Mouse (Mus musculus) T-helper 1 cell (primary cell): ENCODE measurements at regions not wholly inside any gene's neighbourhood (a gene's known extent, or its start where the extent isn't known, plus 50 kb on each side); places are given as distances from the start of the nearest gene placed in this dataset.

Experiments used
- in situ Hi-C: fragments of 300-600 bp; cut with MboI, MseI; formaldehyde crosslinking; loops from one replicate; pipeline ENCODE4 v1.15.1; 2025; ENCODE audit warnings: high pct_unique_total_duplicates

- in situ Hi-C loops = no loop called here
Observed at GRCm38 (mm10) chr10:91314441-91314840, 133.3 kb upstream of the Tmpo start.

DNA sequence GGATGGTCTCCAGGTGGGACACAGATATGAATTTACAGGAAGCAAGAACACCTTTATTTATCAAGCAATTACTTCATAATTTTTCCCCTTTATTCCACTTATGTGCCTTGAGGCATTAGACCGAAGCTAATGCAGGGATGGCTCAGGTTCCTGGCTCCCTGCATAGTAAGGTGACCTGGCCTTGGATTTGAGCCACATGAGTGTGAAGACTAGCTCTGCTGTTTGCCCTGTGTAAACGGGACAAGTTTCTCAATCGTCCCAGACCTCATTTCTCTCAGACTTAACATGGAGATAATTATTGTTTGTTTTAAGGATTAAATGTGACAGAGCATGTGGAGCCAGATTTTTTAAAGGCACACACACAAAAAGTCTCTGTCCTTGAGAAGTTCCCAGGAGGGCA is 132.2 kb upstream of the Tmpo start:
- in situ Hi-C loops = no loop called here

- in situ Hi-C loops = no loop called here
Observed at GRCm38 (mm10) chr10:91312913-91313312, 131.8 kb upstream of the Tmpo start.

- in situ Hi-C loops = no loop called here
Observed at GRCm38 (mm10) chr10:91300067-91300466, 119.0 kb upstream of the Tmpo start.

GRCm38 (mm10) chr10:91297792-91298460 is 116.8 kb upstream of the Tmpo start:
- in situ Hi-C loops = no loop called here

DNA sequence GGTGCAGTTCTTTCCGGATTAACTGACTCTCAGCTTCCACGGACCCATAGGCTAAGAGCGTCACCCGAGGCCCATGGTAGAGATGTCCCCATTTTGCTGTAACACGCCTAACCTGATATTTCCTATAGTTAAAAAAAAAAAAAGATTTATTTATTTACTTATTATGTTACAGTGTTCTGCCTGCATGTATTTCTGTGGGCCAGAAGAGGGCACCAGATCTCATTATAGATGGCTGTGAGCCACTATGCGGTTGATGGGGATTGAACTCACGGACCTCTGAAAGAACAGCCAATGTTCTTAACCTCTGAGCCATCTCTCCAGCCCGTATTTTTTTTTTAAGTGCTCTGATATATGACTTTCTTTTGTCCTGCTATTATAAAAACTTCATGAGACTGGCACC is 114.2 kb upstream of the Tmpo start:
- in situ Hi-C loops = no loop called here

DNA sequence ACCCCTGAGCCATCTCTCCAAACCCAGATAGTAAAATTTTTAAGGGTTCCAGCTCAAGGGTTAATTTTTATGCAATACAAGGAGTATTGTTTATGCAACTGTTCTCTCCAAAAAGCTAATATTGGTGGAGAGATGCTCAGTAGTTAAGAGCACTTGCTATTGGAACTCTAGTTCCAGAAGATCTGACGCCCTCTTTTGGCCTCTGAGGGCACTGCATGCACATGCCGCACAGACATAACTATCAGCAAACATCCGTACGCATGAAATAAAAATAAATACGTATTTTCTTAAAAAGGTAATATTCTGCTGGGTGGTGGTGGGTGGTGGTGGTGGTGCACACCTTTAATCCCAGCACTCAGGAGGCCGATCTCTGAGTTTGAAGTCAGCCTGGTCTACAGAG is 112.1 kb upstream of the Tmpo start:
- in situ Hi-C loops = no loop called here

DNA sequence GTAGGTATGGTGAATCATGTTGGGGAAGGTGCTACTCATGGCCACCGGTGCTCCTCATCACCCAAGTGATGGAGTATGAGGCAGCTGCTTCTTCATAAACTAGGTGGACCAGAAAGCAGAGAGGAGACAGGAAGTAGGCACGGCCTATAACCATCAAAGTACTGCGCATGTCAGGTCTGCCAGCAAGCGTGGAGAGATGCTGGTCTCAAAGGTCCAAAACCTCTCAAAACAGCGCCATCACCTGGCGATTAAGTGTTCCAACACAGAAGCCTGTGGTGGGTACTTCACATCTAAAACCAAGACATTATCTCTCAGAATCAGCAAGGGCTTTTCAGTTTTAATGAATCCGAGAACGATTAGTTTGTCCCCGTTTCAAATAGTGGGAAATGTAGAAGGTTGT is 103.1 kb upstream of the Tmpo start:
- in situ Hi-C loops = no loop called here

DNA sequence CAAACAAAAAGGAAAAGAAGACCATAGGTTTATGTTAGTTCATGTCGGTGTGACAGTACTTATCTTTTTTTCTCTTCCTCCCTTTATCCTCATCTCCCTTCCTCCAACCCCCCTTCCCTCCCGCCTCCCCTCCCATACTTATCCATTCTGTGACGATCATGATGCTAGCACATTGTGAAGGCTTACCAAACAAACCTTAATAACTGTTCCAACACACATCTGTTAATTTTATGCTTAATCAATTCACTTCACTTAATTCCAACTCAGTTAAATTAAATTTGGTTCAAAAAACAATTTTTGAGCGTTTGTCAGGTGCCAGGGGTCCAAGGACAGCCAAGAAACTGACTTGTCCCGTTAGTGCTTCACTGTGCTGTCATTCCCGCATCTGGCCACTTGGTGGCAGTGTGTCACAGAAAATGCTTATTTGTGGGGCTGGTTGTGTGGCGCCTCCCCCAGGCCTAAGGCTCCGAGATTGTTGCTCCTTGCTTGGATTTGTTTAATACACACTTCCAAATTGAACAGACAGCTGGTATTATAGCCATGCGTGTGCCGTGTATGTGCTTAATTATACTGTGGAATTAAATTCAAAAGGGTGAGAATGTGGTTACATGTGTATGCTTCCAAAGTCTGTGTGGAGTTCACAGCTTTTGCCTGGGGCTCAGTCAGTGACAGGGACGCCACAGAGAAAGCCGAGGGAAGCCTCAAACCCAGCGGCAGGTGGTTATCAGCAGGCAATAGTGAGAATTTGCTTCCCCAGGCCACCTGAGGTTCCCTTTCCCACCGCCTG is 90.0 kb upstream of the Tmpo start:
- in situ Hi-C loops = loop anchor here (5.0 kb wide), 1 partner anchor 1741 kb away; no protein-coding TSS in a partner anchor

DNA sequence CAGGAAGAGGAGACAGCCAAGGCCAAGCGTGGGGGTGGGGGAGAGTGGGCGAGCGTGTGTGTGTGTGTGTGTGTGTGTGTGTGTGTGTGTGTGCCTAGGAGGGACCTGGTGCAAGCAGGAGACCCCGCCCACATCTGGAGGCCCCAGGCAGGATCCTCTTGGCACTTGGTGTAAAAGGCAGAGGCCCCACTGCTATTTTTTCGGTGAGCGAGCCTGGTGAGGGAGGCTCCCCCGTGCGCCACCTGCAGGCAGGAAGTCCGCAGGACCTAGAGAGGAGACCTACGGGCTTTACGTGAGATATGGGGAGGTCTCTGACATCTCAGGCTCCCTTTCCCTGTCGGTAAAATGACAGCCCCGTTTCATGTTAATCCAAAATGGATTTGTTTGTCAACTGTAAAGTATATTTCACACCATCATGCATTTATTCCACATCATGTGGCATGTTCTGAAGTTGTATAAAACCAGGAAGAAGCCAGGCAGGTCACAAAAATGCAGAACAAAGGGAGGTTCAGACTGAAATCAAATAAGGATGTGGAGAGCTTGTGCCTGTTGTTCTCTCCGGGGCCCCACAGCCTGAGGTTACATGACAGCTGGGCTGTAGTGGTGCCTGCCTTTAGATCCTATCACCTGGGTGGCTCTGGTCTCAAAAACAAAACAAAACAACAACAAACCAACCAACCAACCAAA is 89.3 kb upstream of the Tmpo start:
- in situ Hi-C loops = loop anchor here (5.0 kb wide), 1 partner anchor 1742 kb away; no protein-coding TSS in a partner anchor

GRCm38 (mm10) chr10:91267886-91268285 is 86.8 kb upstream of the Tmpo start:
- in situ Hi-C loops = no loop called here

DNA sequence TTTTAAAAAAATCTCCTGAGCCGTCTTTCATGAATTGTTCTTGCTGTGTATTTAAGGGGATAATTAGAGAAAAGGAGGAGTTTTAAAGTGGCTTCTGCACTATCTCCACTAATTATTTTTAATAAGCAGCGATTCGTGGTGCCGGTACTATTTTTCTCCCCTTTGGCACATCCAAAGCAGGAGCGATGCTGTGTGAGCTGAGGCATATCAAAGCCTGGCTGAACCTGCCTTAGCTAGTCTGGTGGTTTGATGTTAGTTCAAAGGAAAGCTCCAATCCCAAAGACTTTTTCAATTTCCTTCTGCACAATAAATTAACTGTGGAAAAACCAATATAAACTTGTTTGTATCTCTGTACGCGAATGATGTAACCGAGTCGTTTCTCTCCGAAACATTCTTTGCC is 79.3 kb upstream of the Tmpo start:
- in situ Hi-C loops = no loop called here

GRCm38 (mm10) chr10:91249681-91250195 is 68.6 kb upstream of the Tmpo start:
- in situ Hi-C loops = no loop called here

- in situ Hi-C loops = no loop called here
Observed at GRCm38 (mm10) chr10:91244297-91244696, 63.2 kb upstream of the Tmpo start.

- in situ Hi-C loops = no loop called here
Observed at GRCm38 (mm10) chr10:91242491-91243046, 61.5 kb upstream of the Tmpo start.

- in situ Hi-C loops = no loop called here
Observed at GRCm38 (mm10) chr10:91241611-91242005, 60.5 kb upstream of the Tmpo start.

GRCm38 (mm10) chr10:91240856-91241610 is 59.9 kb upstream of the Tmpo start:
- in situ Hi-C loops = no loop called here

DNA sequence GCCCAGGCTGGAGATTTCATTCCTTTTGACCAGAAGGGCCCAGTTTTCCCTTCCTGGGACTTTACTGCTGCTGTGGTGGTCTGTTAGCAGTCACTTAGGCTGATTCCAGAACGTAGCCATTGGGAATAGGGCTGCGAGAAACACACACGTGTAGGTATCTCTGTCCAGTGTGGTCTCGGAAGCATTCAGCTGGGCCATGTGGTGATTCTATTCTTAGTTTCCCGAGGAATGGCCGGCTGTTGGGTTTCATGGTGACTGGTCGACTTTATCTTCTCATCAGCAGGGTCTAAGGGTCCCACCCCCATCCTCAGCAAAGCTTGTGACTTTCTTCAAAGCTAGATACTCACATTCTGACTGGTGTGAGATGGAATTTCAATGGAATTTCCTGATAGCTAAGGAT is 59.2 kb upstream of the Tmpo start:
- in situ Hi-C loops = no loop called here

DNA sequence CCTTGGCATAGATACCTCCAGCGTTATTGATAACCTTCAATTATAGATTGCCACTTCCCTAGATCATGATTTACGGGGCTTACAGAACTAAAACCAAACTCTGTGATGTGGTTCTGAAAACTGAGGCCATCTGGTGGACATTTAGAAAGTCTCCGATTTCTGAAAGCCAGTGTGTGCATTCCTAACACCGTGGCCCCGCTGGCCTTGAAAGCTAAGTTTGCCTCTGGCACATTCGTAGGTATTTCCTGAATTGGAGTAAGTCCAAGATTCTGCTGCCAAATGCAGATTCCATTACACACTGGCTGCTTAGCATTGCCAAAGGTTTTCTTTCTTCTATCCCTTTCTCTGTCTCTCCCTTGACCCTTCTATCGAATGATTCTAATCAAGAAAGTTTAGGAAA is 55.7 kb upstream of the Tmpo start:
- in situ Hi-C loops = no loop called here

DNA sequence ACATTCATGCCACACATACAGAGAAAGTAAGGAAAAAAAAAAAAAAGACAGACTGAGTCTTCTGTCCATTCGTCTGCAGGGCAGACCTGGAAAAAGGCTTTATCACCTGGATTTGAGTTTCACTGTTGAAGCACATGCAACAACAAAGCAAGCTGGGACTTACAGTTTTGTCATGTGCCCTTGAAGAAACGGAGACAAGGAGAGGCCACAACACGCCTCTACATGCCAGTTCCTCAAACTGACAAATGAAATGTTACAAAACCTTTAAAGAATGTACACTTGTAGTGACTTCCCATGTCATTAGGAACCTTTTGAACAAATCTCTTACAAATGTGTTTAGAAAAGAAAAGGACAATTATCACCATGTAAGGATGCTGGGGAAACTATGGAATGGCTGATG is 53.6 kb upstream of the Tmpo start:
- in situ Hi-C loops = no loop called here
